Mouse (Mus musculus) liver, embryonic 13.5 days (tissue): ENCODE data around the gene Ttc13. TPM values are rescaled to one million over a fixed set of nuclear protein-coding genes. Genes with fewer than 3 reads are reported as not detected.

Experiments used
- ATAC-seq: fragments of 200-750 bp; cut with Nextera tagmentation; 2 replicates; pipeline ENCODE4 v1.8.0; 2017; ENCODE audit warnings: low read depth, mild to moderate bottlenecking, moderate number of reproducible peaks, moderate library complexity
- DNase-seq: peaks from one replicate; pipeline ENCODE4 v3.0.0; 2022
- H3K27ac ChIP-seq: fragments of 300-500 bp; sonication (generic); 2 replicates; pipeline ENCODE4 v1.5.1; 2015; ENCODE audit warnings: moderate library complexity, mild to moderate bottlenecking, inconsistent platforms
- H3K27me3 ChIP-seq: fragments of 300-500 bp; sonication (generic); 2 replicates; pipeline ENCODE4 v1.6.1; 2015; ENCODE audit warnings: mild to moderate bottlenecking, inconsistent platforms
- H3K36me3 ChIP-seq: fragments of 300-500 bp; sonication (generic); 2 replicates; pipeline ENCODE4 v1.6.1; 2015; ENCODE audit warnings: mild to moderate bottlenecking, inconsistent platforms
- H3K4me1 ChIP-seq: fragments of 300-500 bp; sonication (generic); replicated peaks from 2 replicates; pipeline ENCODE4 v1.6.1; 2015; ENCODE audit warnings: inconsistent platforms
- H3K4me2 ChIP-seq: fragments of 300-500 bp; sonication (generic); 2 replicates; pipeline ENCODE4 v1.6.1; 2015; ENCODE audit warnings: inconsistent platforms, mild to moderate bottlenecking, moderate library complexity
- H3K4me3 ChIP-seq: fragments of 300-500 bp; sonication (generic); replicated peaks from 2 replicates; pipeline ENCODE4 v1.5.1; 2015; ENCODE audit warnings: mild to moderate bottlenecking, inconsistent platforms
- H3K9ac ChIP-seq: fragments of 300-500 bp; sonication (generic); 2 replicates; pipeline ENCODE4 v1.6.1; 2015; ENCODE audit warnings: mild to moderate bottlenecking, inconsistent platforms
- H3K9me3 ChIP-seq: fragments of 300-500 bp; sonication (generic); replicated peaks from 2 replicates; pipeline ENCODE4 v1.6.1; 2016; ENCODE audit warnings: inconsistent platforms
- WGBS: fragments of 180-500 bp; shearing (Covaris S2); methylation state at CpG from one replicate; pipeline ENCODE4 v1.1.7; 2015; ENCODE audit not compliant: insufficient replicate concordance; 5-methylcytosine and 5-hydroxymethylcytosine counted together
- polyA plus RNA-seq: library from polyadenylated mRNA; unstranded; fragments of >200 nt; fragmentation: Nextera tagmentation; extraction: Ambion mirVana; gene quantifications from 2 replicates; pipeline ENCODE4 v1.2.1, GENCODE M21; 2015

Ttc13 gene
- polyA plus RNA-seq, 1 experiment from 2014 or later, result 20.6 TPM

GRCm38 (mm10) chr8:124677078-124677477 is 44.7 kb downstream of the Ttc13 start:
- Histone ChIP-seq H3K36me3 (peaks cover 70% of the 10 kb centered on the region), H3K4me2 (no peak overlapping the region), H3K9me3 (no peaks in the 10 kb centered on the region), H3K4me1 (no peaks in the 10 kb centered on the region), H3K4me3 (no peak overlapping the region), H3K27me3 (no peaks in the 10 kb centered on the region), H3K27ac (no peak overlapping the region), H3K9ac (no peak overlapping the region)
- no peak for ATAC-seq
- 88% methylated on average over 7 of the region's 7 CpGs for WGBS
- no peak for DNase-seq

GRCm38 (mm10) chr8:124676661-124677060 is 45.1 kb downstream of the Ttc13 start:
- Histone ChIP-seq H3K4me3 (no peak overlapping the region), H3K36me3 (peaks cover 68% of the 10 kb centered on the region), H3K4me2 (no peak overlapping the region), H3K9me3 (no peaks in the 10 kb centered on the region), H3K27me3 (no peaks in the 10 kb centered on the region), H3K4me1 (no peaks in the 10 kb centered on the region), H3K27ac (no peak overlapping the region), H3K9ac (no peak overlapping the region)
- no peak for ATAC-seq
- WGBS, result 81% methylated on average over 4 of the region's 4 CpGs
- DNase-seq, result no peak

GRCm38 (mm10) chr8:124672345-124672744 is 49.4 kb downstream of the Ttc13 start:
- WGBS, result 87% methylated on average over 2 of the region's 2 CpGs
- Histone ChIP-seq H3K27me3 (no peaks in the 10 kb centered on the region), H3K27ac (no peak overlapping the region), H3K36me3 (peaks cover 36% of the 10 kb centered on the region), H3K9me3 (no peaks in the 10 kb centered on the region), H3K4me1 (no peaks in the 10 kb centered on the region), H3K9ac (no peak overlapping the region), H3K4me3 (no peak overlapping the region), H3K4me2 (no peak overlapping the region)
- DNase-seq (no peak), ATAC-seq (no peak)

GRCm38 (mm10) chr8:124668798-124669197 is 53.0 kb downstream of the Ttc13 start:
- ATAC-seq, result no peak
- no peak for DNase-seq
- peaks cover under 1% of the 10 kb centered on the region; the same call in 1 of the 2 replicates for H3K4me1 ChIP-seq
- no peaks in the 10 kb centered on the region for H3K9me3 ChIP-seq
- WGBS, result 61% methylated on average over 3 of the region's 3 CpGs
- H3K27me3 ChIP-seq, result no peaks in the 10 kb centered on the region
- H3K36me3 ChIP-seq, result peaks cover 19% of the 10 kb centered on the region
- H3K4me3 ChIP-seq, result no peak overlapping the region
- H3K4me2 ChIP-seq, result no peak overlapping the region
- no peak overlapping the region for H3K9ac ChIP-seq
- no peak overlapping the region for H3K27ac ChIP-seq

GRCm38 (mm10) chr8:124664414-124664813 is 57.4 kb downstream of the Ttc13 start:
- Histone ChIP-seq H3K4me3 (no peak overlapping the region), H3K4me1 (peaks cover 39% of the 10 kb centered on the region), H3K9me3 (no peaks in the 10 kb centered on the region), H3K27me3 (no peaks in the 10 kb centered on the region), H3K27ac (no peak overlapping the region), H3K4me2 (no peak overlapping the region), H3K9ac (no peak overlapping the region), H3K36me3 (no peaks in the 10 kb centered on the region)
- ATAC-seq, result no peak
- WGBS, result 68% methylated on average over 3 of the region's 3 CpGs
- DNase-seq, result no peak

GRCm38 (mm10) chr8:124663874-124664230 is 57.9 kb downstream of the Ttc13 start:
- H3K4me3 ChIP-seq, result peak overlapping the region; percentile 85; the same call in 1 of the 2 replicates
- 67% methylated on average over 4 of the region's 4 CpGs for WGBS
- H3K27ac ChIP-seq, result no peak overlapping the region
- H3K4me1 ChIP-seq, result peaks cover 44% of the 10 kb centered on the region
- no peaks in the 10 kb centered on the region for H3K27me3 ChIP-seq
- no peaks in the 10 kb centered on the region for H3K36me3 ChIP-seq
- DNase-seq (no peak), ATAC-seq (no peak)
- peak overlapping the region; percentile 90; the same call in 1 of the 2 replicates for H3K9ac ChIP-seq
- peak overlapping the region; percentile 98 for H3K4me2 ChIP-seq
- no peaks in the 10 kb centered on the region for H3K9me3 ChIP-seq

- Histone ChIP-seq H3K27ac (peak within 1 kb of the TSS; percentile 74), H3K4me1 (peaks cover 50% of the 10 kb centered on the region), H3K9ac (peak within 1 kb of the TSS; percentile 90), H3K36me3 (no peaks in the 10 kb centered on the region), H3K9me3 (no peaks in the 10 kb centered on the region), H3K4me2 (peak within 1 kb of the TSS; percentile 98), H3K27me3 (no peaks in the 10 kb centered on the region), H3K4me3 (peak within 1 kb of the TSS; percentile 85)
- peak; percentile 70 for DNase-seq
- peak; percentile 81 for ATAC-seq
- WGBS, result 3% methylated on average over 65 of the region's 69 CpGs
Measured at GRCm38 (mm10) chr8:124663112-124663873, 58.5 kb downstream of the Ttc13 start, which contains the start of gene 2310022B05Rik. Gene 2310022B05Rik (minus strand): TSS chr8:124663369.

GRCm38 (mm10) chr8:124662446-124663111 is 59.2 kb downstream of the Ttc13 start:
- H3K9me3 ChIP-seq, result no peaks in the 10 kb centered on the region
- WGBS, result 0% methylated on average over 49 of the region's 49 CpGs
- no peaks in the 10 kb centered on the region for H3K36me3 ChIP-seq
- no peak for DNase-seq
- H3K9ac ChIP-seq, result peak overlapping the region; percentile 90
- peak overlapping the region; percentile 85 for H3K4me3 ChIP-seq
- peak; percentile 25 for ATAC-seq
- peak overlapping the region; percentile 74 for H3K27ac ChIP-seq
- H3K27me3 ChIP-seq, result no peaks in the 10 kb centered on the region
- H3K4me1 ChIP-seq, result peaks cover 57% of the 10 kb centered on the region
- H3K4me2 ChIP-seq, result peak overlapping the region; percentile 98

GRCm38 (mm10) chr8:124661781-124662180 is 60.0 kb downstream of the Ttc13 start:
- peak overlapping the region; percentile 74; the same call in 1 of the 2 replicates for H3K27ac ChIP-seq
- ATAC-seq (no peak), DNase-seq (no peak)
- 49% methylated on average over 9 of the region's 9 CpGs for WGBS
- no peaks in the 10 kb centered on the region for H3K9me3 ChIP-seq
- peak overlapping the region; percentile 85 for H3K4me3 ChIP-seq
- peak overlapping the region; percentile 90 for H3K9ac ChIP-seq
- no peaks in the 10 kb centered on the region for H3K27me3 ChIP-seq
- H3K4me1 ChIP-seq, result peaks cover 65% of the 10 kb centered on the region
- H3K36me3 ChIP-seq, result 0 out of 2 replicates have a peak, but pooled peaks cover 2% of the 10 kb centered on the region
- peak overlapping the region; percentile 98 for H3K4me2 ChIP-seq

- Histone ChIP-seq H3K4me1 (peaks cover 93% of the 10 kb centered on the region), H3K9me3 (no peaks in the 10 kb centered on the region), H3K4me3 (peak overlapping the region; percentile 28), H3K27me3 (no peaks in the 10 kb centered on the region), H3K4me2 (peak overlapping the region; percentile 61), H3K36me3 (0 out of 2 replicates have a peak, but pooled peaks cover 11% of the 10 kb centered on the region), H3K27ac (peak overlapping the region; percentile 89), H3K9ac (peak overlapping the region; percentile 42)
- ATAC-seq (peak; percentile 85), DNase-seq (no peak)
- WGBS, result 23% methylated on average over 2 of the region's 2 CpGs
Measured at GRCm38 (mm10) chr8:124658415-124658814, 63.4 kb downstream of the Ttc13 start.

GRCm38 (mm10) chr8:124657961-124658360 is 63.8 kb downstream of the Ttc13 start:
- no peak for DNase-seq
- peak overlapping the region; percentile 44 for H3K9ac ChIP-seq
- peak overlapping the region; percentile 61 for H3K4me2 ChIP-seq
- peaks cover 96% of the 10 kb centered on the region for H3K4me1 ChIP-seq
- H3K4me3 ChIP-seq, result peak overlapping the region; percentile 28
- H3K27me3 ChIP-seq, result no peaks in the 10 kb centered on the region
- 33% methylated on average over 7 of the region's 7 CpGs for WGBS
- H3K27ac ChIP-seq, result peak overlapping the region; percentile 89
- ATAC-seq, result peak; percentile 89
- H3K9me3 ChIP-seq, result no peaks in the 10 kb centered on the region
- 0 out of 2 replicates have a peak, but pooled peaks cover 11% of the 10 kb centered on the region for H3K36me3 ChIP-seq
